Comparison of ENCODE assay signal across 10 mouse cellular contexts in genomic region chr6:90925472-90925871, GRCm38 (mm10).
DNase-seq lines count a peak whose midpoint lies in the region; ATAC-seq lines count a peak whose summit lies in the region.
"Had no signal": no experiment of that assay in that cellular context is flagged by ENCODE, and none has a peak within 500 bp of the region (broad histone marks: within the 10 kb centered on the region; RNA-seq: fewer than 3 reads in every experiment).

No protein-coding gene starts in this region.

- no peak overlapping the region for H3K4me3 ChIP-seq in hindbrain, embryonic 12.5 days
- no peak overlapping the region for H3K4me3 ChIP-seq in hindbrain, embryonic 14.5 days (replicated peaks; ENCODE audit: low read length)
- H3K4me3 ChIP-seq in heart, embryonic 16.5 days (ENCODE audit: low read length), result no peak overlapping the region
- H3K4me3 ChIP-seq: neural tube, embryonic 12.5 days had no signal

- 52% methylated on average over 3 of the region's 3 CpGs for WGBS in hindbrain, embryonic 12.5 days
- WGBS in hindbrain, embryonic 14.5 days, result 24% methylated on average over 3 of the region's 3 CpGs
- WGBS in heart, embryonic 16.5 days, result 27% methylated on average over 3 of the region's 3 CpGs

- no peak overlapping the region for H3K4me2 ChIP-seq in hindbrain, embryonic 12.5 days (replicated peaks)
- no peak overlapping the region for H3K4me2 ChIP-seq in hindbrain, embryonic 14.5 days (replicated peaks)
- peak overlapping the region; percentile 41 for H3K4me2 ChIP-seq in heart, embryonic 16.5 days (ENCODE audit: low read depth, low read length)
- H3K4me2 ChIP-seq: neural tube, embryonic 12.5 days had no signal

- H3K27me3 ChIP-seq in hindbrain, embryonic 12.5 days, result no peaks in the 10 kb centered on the region
- no peaks in the 10 kb centered on the region for H3K27me3 ChIP-seq in hindbrain, embryonic 14.5 days (ENCODE audit: control insufficient read depth, insufficient read depth, low read length)
- H3K27me3 ChIP-seq in heart, embryonic 16.5 days (ENCODE audit: control insufficient read depth, insufficient read depth, low read length), result no peaks in the 10 kb centered on the region
- H3K27me3 ChIP-seq: neural tube, embryonic 12.5 days had no signal

- H3K36me3 ChIP-seq in hindbrain, embryonic 12.5 days, result no peaks in the 10 kb centered on the region
- no peaks in the 10 kb centered on the region for H3K36me3 ChIP-seq in hindbrain, embryonic 14.5 days (replicated peaks; ENCODE audit: control insufficient read depth, insufficient read depth)
- no peaks in the 10 kb centered on the region for H3K36me3 ChIP-seq in heart, embryonic 16.5 days (ENCODE audit: control insufficient read depth, insufficient read depth)
- H3K36me3 ChIP-seq: G1E; neural tube, embryonic 12.5 days had no signal

- no peak overlapping the region for H3K9ac ChIP-seq in hindbrain, embryonic 12.5 days
- H3K9ac ChIP-seq in hindbrain, embryonic 14.5 days, result no peak overlapping the region
- no peak overlapping the region for H3K9ac ChIP-seq in heart, embryonic 16.5 days (ENCODE audit: low read length)
- H3K9ac ChIP-seq: neural tube, embryonic 12.5 days had no signal

- DNase-seq in hindbrain, embryonic 14.5 days (ENCODE audit: low spot score), result no peak
- DNase-seq in lung, postnatal 14 days, result peak; percentile 34
- DNase-seq: adrenal gland, adult 2 months had no signal

- no peak for ATAC-seq in hindbrain, embryonic 12.5 days (ENCODE audit: low FRiP score)
- no peak for ATAC-seq in hindbrain, embryonic 14.5 days (ENCODE audit: low FRiP score)
- peak; percentile 13; the same call in 1 of the 2 replicates for ATAC-seq in erythroid progenitor cell, adult 5-6 weeks (replicated peaks; ENCODE audit: low FRiP score, poor library complexity, severe bottlenecking)
- peak; percentile 57; the same call in 1 of the 2 replicates for ATAC-seq in heart, embryonic 16.5 days (replicated peaks; ENCODE audit: extremely low read depth, insufficient read depth, low FRiP score)
- no peak for ATAC-seq in megakaryocyte progenitor cell, adult 5-6 weeks (replicated peaks; ENCODE audit: poor library complexity)
- ATAC-seq in inflammation-experienced regulatory T-cells, adult 6 months, result no peak

- H3K9me3 ChIP-seq in hindbrain, embryonic 12.5 days (replicated peaks), result no peaks in the 10 kb centered on the region
- H3K9me3 ChIP-seq in hindbrain, embryonic 14.5 days (ENCODE audit: control insufficient read depth, low read length), result no peaks in the 10 kb centered on the region
- H3K9me3 ChIP-seq in heart, embryonic 16.5 days (replicated peaks; ENCODE audit: control insufficient read depth, low read length), result no peaks in the 10 kb centered on the region
- H3K9me3 ChIP-seq: G1E; neural tube, embryonic 12.5 days had no signal

- H3K27ac ChIP-seq in hindbrain, embryonic 12.5 days, result peak overlapping the region; percentile 17; the same call in 1 of the 2 replicates
- H3K27ac ChIP-seq in hindbrain, embryonic 14.5 days, result no peak overlapping the region; the same call in 1 of the 2 replicates
- peak overlapping the region; percentile 71 for H3K27ac ChIP-seq in heart, embryonic 16.5 days (ENCODE audit: low read length)
- H3K27ac ChIP-seq: neural tube, embryonic 12.5 days had no signal

- H3K4me1 ChIP-seq in hindbrain, embryonic 12.5 days, result peaks cover 52% of the 10 kb centered on the region
- H3K4me1 ChIP-seq in hindbrain, embryonic 14.5 days (replicated peaks; ENCODE audit: control insufficient read depth, insufficient read depth, low read length), result peaks cover 47% of the 10 kb centered on the region
- peaks cover 39% of the 10 kb centered on the region for H3K4me1 ChIP-seq in heart, embryonic 16.5 days (ENCODE audit: control insufficient read depth, insufficient read depth, low read length)

Comparison
In these comparisons a context has a peak if more than half of its experiments do, and no peak if none do; other contexts are left out.
1. ATAC-seq: peak in erythroid progenitor cell, adult 5-6 weeks (single experiment) and heart, embryonic 16.5 days (single experiment); none in hindbrain, embryonic 12.5 days (single experiment), hindbrain, embryonic 14.5 days (single experiment), megakaryocyte progenitor cell, adult 5-6 weeks (single experiment) and inflammation-experienced regulatory T-cells, adult 6 months (single experiment).